ENCODE assay signal across 9 mouse cellular contexts in genomic region chr7:126847116-126847420, GRCm38 (mm10). TPM values are rescaled to one million over a fixed set of nuclear protein-coding genes. Genes with fewer than 3 reads are reported as not detected.
DNase-seq lines count a peak whose midpoint lies in the region; ATAC-seq lines count a peak whose summit lies in the region.
"Had no signal": no experiment of that assay in that cellular context is flagged by ENCODE, and none has a peak within 500 bp of the region (broad histone marks: within the 10 kb centered on the region; RNA-seq: fewer than 3 reads in every experiment).

Gene Doc2a, plus strand, starts transcription at chr7:126847416.

- H3K36me3 ChIP-seq in kidney, embryonic 14.5 days (ENCODE audit: control insufficient read depth, insufficient read depth, low read length), result peaks cover 5% of the 10 kb centered on the region; the same call in 1 of the 2 replicates
- H3K36me3 ChIP-seq in embryonic facial prominence, embryonic 10.5 days (replicated peaks), result peaks cover 14% of the 10 kb centered on the region
- peaks cover 6% of the 10 kb centered on the region for H3K36me3 ChIP-seq in intestine, embryonic 14.5 days (ENCODE audit: control insufficient read depth, insufficient read depth, low read length)
- no peaks in the 10 kb centered on the region for H3K36me3 ChIP-seq in midbrain, embryonic 11.5 days (ENCODE audit: control insufficient read depth, insufficient read depth, low read length)

- DNase-seq in kidney, postnatal 4 days, result no peak
- no peak for DNase-seq in embryonic facial prominence, embryonic 10.5 days (ENCODE audit: low spot score)
- DNase-seq in intestine, embryonic 14.5 days (ENCODE audit: low spot score), result no peak
- no peak for DNase-seq in midbrain, embryonic 11.5 days (ENCODE audit: low spot score, missing footprints)
- no peak for DNase-seq in cerebellum, adult 8-10 months
- DNase-seq in kidney, postnatal 25 days, result no peak

- 29% methylated on average over 4 of the region's 4 CpGs for WGBS in kidney, embryonic 14.5 days
- 22% methylated on average over 4 of the region's 4 CpGs for WGBS in embryonic facial prominence, embryonic 10.5 days
- WGBS in intestine, embryonic 14.5 days, result 44% methylated on average over 4 of the region's 4 CpGs
- WGBS in midbrain, embryonic 11.5 days, result 18% methylated on average over 4 of the region's 4 CpGs

- H3K4me1 ChIP-seq in kidney, embryonic 14.5 days (ENCODE audit: control insufficient read depth, insufficient read depth, low read length), result peaks cover 19% of the 10 kb centered on the region; the same call in 1 of the 2 replicates
- H3K4me1 ChIP-seq in embryonic facial prominence, embryonic 10.5 days, result peaks cover 44% of the 10 kb centered on the region
- H3K4me1 ChIP-seq in intestine, embryonic 14.5 days (replicated peaks; ENCODE audit: control insufficient read depth, insufficient read depth, low read length), result 0 out of 2 replicates have a peak, but pooled peaks cover 10% of the 10 kb centered on the region
- H3K4me1 ChIP-seq in midbrain, embryonic 11.5 days (ENCODE audit: control insufficient read depth, insufficient read depth, low read length), result peaks cover 16% of the 10 kb centered on the region

- H3K27ac ChIP-seq in kidney, embryonic 14.5 days (ENCODE audit: low read depth, low read length), result no peak within 1 kb of the TSS
- H3K27ac ChIP-seq in embryonic facial prominence, embryonic 10.5 days (replicated peaks), result peak within 1 kb of the TSS; percentile 78
- H3K27ac ChIP-seq in intestine, embryonic 14.5 days (ENCODE audit: low read depth), result no peak within 1 kb of the TSS
- H3K27ac ChIP-seq in midbrain, embryonic 11.5 days (ENCODE audit: low read depth, low read length), result no peak within 1 kb of the TSS

- peak within 1 kb of the TSS; percentile 70 for H3K9ac ChIP-seq in kidney, embryonic 14.5 days (ENCODE audit: low read depth, low read length)
- H3K9ac ChIP-seq in intestine, embryonic 14.5 days (ENCODE audit: low read length), result peak within 1 kb of the TSS; percentile 40
- peak within 1 kb of the TSS; percentile 80 for H3K9ac ChIP-seq in midbrain, embryonic 11.5 days (ENCODE audit: low read length)

- peaks cover 19% of the 10 kb centered on the region; the same call in 1 of the 2 replicates for H3K27me3 ChIP-seq in kidney, embryonic 14.5 days (ENCODE audit: control insufficient read depth, insufficient read depth, low read length)
- H3K27me3 ChIP-seq in embryonic facial prominence, embryonic 10.5 days (replicated peaks; ENCODE audit: low read depth, poor library complexity, severe bottlenecking), result peaks cover 60% of the 10 kb centered on the region
- peaks cover 27% of the 10 kb centered on the region for H3K27me3 ChIP-seq in intestine, embryonic 14.5 days (replicated peaks; ENCODE audit: control insufficient read depth, insufficient read depth, low read length)
- H3K27me3 ChIP-seq in midbrain, embryonic 11.5 days (ENCODE audit: control insufficient read depth, insufficient read depth, low read length), result peaks cover 17% of the 10 kb centered on the region

- no peak for ATAC-seq in kidney, embryonic 14.5 days (ENCODE audit: low FRiP score, low TSS enrichment)
- no peak for ATAC-seq in intestine, embryonic 14.5 days (replicated peaks; ENCODE audit: low FRiP score, low TSS enrichment, low read depth)
- no peak for ATAC-seq in midbrain, embryonic 11.5 days (ENCODE audit: low FRiP score)
- ATAC-seq in granulocyte monocyte progenitor cell, adult 5-6 weeks (replicated peaks; ENCODE audit: poor library complexity, severe bottlenecking), result no peak

- H3K4me3 ChIP-seq in kidney, embryonic 14.5 days (ENCODE audit: low read length), result peak within 1 kb of the TSS; percentile 60
- H3K4me3 ChIP-seq in embryonic facial prominence, embryonic 10.5 days, result peak within 1 kb of the TSS; percentile 74
- H3K4me3 ChIP-seq in intestine, embryonic 14.5 days (ENCODE audit: low read depth, low read length), result peak within 1 kb of the TSS; percentile 40
- H3K4me3 ChIP-seq in midbrain, embryonic 11.5 days (ENCODE audit: low read depth, low read length), result peak within 1 kb of the TSS; percentile 56

- H3K9me3 ChIP-seq in kidney, embryonic 14.5 days (ENCODE audit: control insufficient read depth, low read length), result no peaks in the 10 kb centered on the region
- no peaks in the 10 kb centered on the region for H3K9me3 ChIP-seq in embryonic facial prominence, embryonic 10.5 days
- H3K9me3 ChIP-seq in intestine, embryonic 14.5 days (ENCODE audit: control insufficient read depth, low read length), result no peaks in the 10 kb centered on the region
- no peaks in the 10 kb centered on the region for H3K9me3 ChIP-seq in midbrain, embryonic 11.5 days (ENCODE audit: control insufficient read depth, low read length)

- H3K4me2 ChIP-seq in kidney, embryonic 14.5 days (replicated peaks; ENCODE audit: low read depth, low read length), result peak within 1 kb of the TSS; percentile 99
- peak within 1 kb of the TSS; percentile 96 for H3K4me2 ChIP-seq in intestine, embryonic 14.5 days (ENCODE audit: low read length)
- H3K4me2 ChIP-seq in midbrain, embryonic 11.5 days, result peak within 1 kb of the TSS; percentile 100

RNA-seq across cellular contexts. Expression of gene Doc2a, which starts in this region (rescaled TPM):
- 7.2 and 8.8 TPM in 2 replicates for polyA plus RNA-seq in kidney, embryonic 14.5 days (2014; fragmentation: Nextera tagmentation; extraction: Ambion mirVana)
- 3.1 and 5.5 TPM in 2 replicates for polyA plus RNA-seq in embryonic facial prominence, embryonic 10.5 days (2016; fragmentation: Nextera tagmentation; extraction: Ambion mirVana)
- 0.86 and 1.2 TPM in 2 replicates for polyA plus RNA-seq in intestine, embryonic 14.5 days (2014; fragmentation: Nextera tagmentation; extraction: Ambion mirVana)
- 4.1 and 4.8 TPM in 2 replicates for polyA plus RNA-seq in midbrain, embryonic 11.5 days (2014; fragmentation: Nextera tagmentation; extraction: Ambion mirVana)
- not detected in 2 replicates for total RNA-seq in granulocyte monocyte progenitor cell, adult 5-6 weeks (2014; fragmentation: Nextera tagmentation)
- 0.15 TPM in 1 of 2 replicates, not detected in the other for total RNA-seq in granulocyte monocyte progenitor cell, adult 5-6 weeks (2017)
- total RNA-seq: gastrocnemius, postnatal 36 days had no signal
